In genomic region chr13:55019181-55019580, GRCm38 (mm10) we compare ENCODE assay signal across 24 mouse cellular contexts. TPM values are rescaled to one million over a fixed set of nuclear protein-coding genes. Genes with fewer than 3 reads are reported as not detected.
DNase-seq lines count a peak whose midpoint lies in the region; ATAC-seq and TF ChIP-seq lines count a peak whose summit lies in the region.
"Had no signal": no experiment of that assay in that cellular context is flagged by ENCODE, and none has a peak within 500 bp of the region (broad histone marks: within the 10 kb centered on the region; RNA-seq: fewer than 3 reads in every experiment).

No protein-coding gene starts in this region.

- 67% methylated on average over 3 of the region's 3 CpGs for WGBS in cerebellum, adult 2 months
- WGBS in lung, embryonic 14.5 days = 57% methylated on average over 3 of the region's 3 CpGs
- WGBS in lung, adult 2 months = 59% methylated on average over 3 of the region's 3 CpGs
- 55% methylated on average over 3 of the region's 3 CpGs for WGBS in macrophage (ENCODE audit: missing documents)

- TF ChIP-seq CTCF in cerebellum, adult 2 months (IDR thresholded peaks at IDR 0.05; ENCODE audit: borderline replicate concordance, insufficient read depth, low read depth, low read length) = peak; percentile 67
- 0 out of 2 replicates have a peak, but pooled peaks have one; percentile 7 for TF ChIP-seq CTCF in lung, embryonic 14.5 days (IDR thresholded peaks at IDR 0.05; ENCODE audit: low read depth)
- TF ChIP-seq CTCF in lung, adult 2 months (IDR thresholded peaks at IDR 0.05; ENCODE audit: insufficient read depth, low read length) = no peak

- H3K4me3 ChIP-seq in cerebellum, adult 2 months (replicated peaks; ENCODE audit: insufficient read depth, low read depth, low read length) = no peak overlapping the region
- no peak overlapping the region for H3K4me3 ChIP-seq in lung, embryonic 14.5 days (ENCODE audit: low read depth, low read length)
- H3K4me3 ChIP-seq in lung, adult 2 months (replicated peaks; ENCODE audit: extremely low read depth, low read depth, low read length) = no peak overlapping the region
- peak overlapping the region; percentile 69 for H3K4me3 ChIP-seq in macrophage (ENCODE audit: inconsistent target)
- H3K4me3 ChIP-seq: forebrain, embryonic 15.5 days; heart, embryonic 12.5 days; kidney, embryonic 15.5 days; limb, embryonic 12.5 days; midbrain, embryonic 10.5 days; neural tube, embryonic 12.5 days had no signal

- no peaks in the 10 kb centered on the region for H3K36me3 ChIP-seq in lung, embryonic 14.5 days (ENCODE audit: insufficient read depth)
- peaks cover 26% of the 10 kb centered on the region; the same call in 1 of the 2 replicates for H3K36me3 ChIP-seq in macrophage (ENCODE audit: inconsistent target)
- H3K36me3 ChIP-seq: forebrain, embryonic 15.5 days; heart, embryonic 12.5 days; kidney, embryonic 15.5 days; limb, embryonic 12.5 days; midbrain, embryonic 10.5 days; neural tube, embryonic 12.5 days had no signal

- H3K4me1 ChIP-seq in cerebellum, adult 2 months (ENCODE audit: control insufficient read depth, insufficient read depth, low read length) = no peaks in the 10 kb centered on the region
- H3K4me1 ChIP-seq in lung, embryonic 14.5 days (ENCODE audit: insufficient read depth) = no peaks in the 10 kb centered on the region
- H3K4me1 ChIP-seq in lung, adult 2 months (ENCODE audit: control insufficient read depth, insufficient read depth, low read length) = 0 out of 2 replicates have a peak, but pooled peaks cover 3% of the 10 kb centered on the region
- H3K4me1 ChIP-seq: forebrain, embryonic 15.5 days; limb, embryonic 12.5 days had no signal

- no peak for DNase-seq in cerebellum, adult 2 months
- DNase-seq in cerebellum, adult 9-10 months = no peak
- no peak for DNase-seq in lung, embryonic 14.5 days
- no peak for DNase-seq in lung, adult 2 months
- peak; percentile 6 for DNase-seq in NIH3T3 (ENCODE audit: low read depth)
- no peak for DNase-seq in urinary bladder, postnatal 10 days (ENCODE audit: low spot score)
- no peak for DNase-seq in left cerebral cortex, adult 18-20 months (ENCODE audit: low spot score in 2 of 2)
- DNase-seq: adrenal gland, postnatal 36 days; cerebellum, postnatal 14 days; embryo, embryonic 11 days; kidney, postnatal 4 days; lung, adult 18-20 months; lung, postnatal 36 days; right cerebral cortex, postnatal 14 days; thymus, postnatal 14 days had no signal

- H3K27me3 ChIP-seq in cerebellum, adult 2 months (ENCODE audit: control insufficient read depth, insufficient read depth, low read length) = no peaks in the 10 kb centered on the region
- H3K27me3 ChIP-seq in lung, embryonic 14.5 days (ENCODE audit: insufficient read depth, low read length) = no peaks in the 10 kb centered on the region
- H3K27me3 ChIP-seq: forebrain, embryonic 15.5 days; limb, embryonic 12.5 days; neural tube, embryonic 12.5 days had no signal

- no peak for ATAC-seq in lung, embryonic 14.5 days (ENCODE audit: insufficient read depth)
- ATAC-seq: forebrain, embryonic 15.5 days; intestine, embryonic 16.5 days had no signal

- H3K4me2 ChIP-seq in lung, embryonic 14.5 days = no peak overlapping the region
- H3K4me2 ChIP-seq: forebrain, embryonic 15.5 days; heart, embryonic 12.5 days; hindbrain, embryonic 14.5 days; kidney, embryonic 15.5 days; limb, embryonic 12.5 days; neural tube, embryonic 12.5 days had no signal

- no peaks in the 10 kb centered on the region for H3K9me3 ChIP-seq in lung, embryonic 14.5 days (ENCODE audit: low read depth, low read length)
- H3K9me3 ChIP-seq: forebrain, embryonic 15.5 days; heart, embryonic 12.5 days; kidney, embryonic 15.5 days; limb, embryonic 12.5 days; midbrain, embryonic 10.5 days; neural tube, embryonic 12.5 days had no signal

- H3K79me2 ChIP-seq in macrophage (ENCODE audit: inconsistent target) = peaks cover 58% of the 10 kb centered on the region

- no peak for TF ChIP-seq POLR2A in cerebellum, adult 2 months (IDR thresholded peaks at IDR 0.05; ENCODE audit: borderline replicate concordance, insufficient read depth, low read length)
- no peak for TF ChIP-seq POLR2A in lung, adult 2 months (IDR thresholded peaks at IDR 0.05; ENCODE audit: borderline replicate concordance, extremely low read depth, low read depth, low read length)

- no peak overlapping the region for H3K9ac ChIP-seq in lung, embryonic 14.5 days
- H3K9ac ChIP-seq: forebrain, embryonic 15.5 days; heart, embryonic 12.5 days; hindbrain, embryonic 14.5 days; kidney, embryonic 15.5 days; limb, embryonic 12.5 days; neural tube, embryonic 12.5 days had no signal

- H3K27ac ChIP-seq in cerebellum, adult 2 months (ENCODE audit: insufficient read depth, low read length) = no peak overlapping the region
- no peak overlapping the region for H3K27ac ChIP-seq in lung, embryonic 14.5 days (ENCODE audit: low read depth)
- H3K27ac ChIP-seq in macrophage = peak overlapping the region; percentile 96
- H3K27ac ChIP-seq: forebrain, embryonic 15.5 days; hindbrain, embryonic 14.5 days; kidney, embryonic 15.5 days; limb, embryonic 12.5 days; midbrain, embryonic 10.5 days; neural tube, embryonic 12.5 days had no signal

RNA-seq across cellular contexts. Expression of gene Hk3, which starts 2.0 kb away (rescaled TPM):
- polyA plus RNA-seq in cerebellum, adult 2 months (2012; rRNA removed) = 0.67 and 0.74 TPM in 2 replicates
- polyA plus RNA-seq in lung, embryonic 14.5 days (2014; fragmentation: Nextera tagmentation; extraction: Ambion mirVana) = 1.1 and 1.2 TPM in 2 replicates
- 3.4 and 5.2 TPM in 2 replicates for polyA plus RNA-seq in lung, adult 2 months (2012; rRNA removed)
- 1,000 to 10,000 TPM in 15 of 26 experiments, 100 to 1,000 TPM in 11; 632 to 1,383 (median 1,103) TPM for total RNA-seq in macrophage (2018; cell fraction: chromatin; rRNA removed)
- total RNA-seq in macrophage (2018; cell fraction: cytosol; rRNA removed) = 100 to 1,000 TPM; 185 to 535 (median 280) TPM
- 1,000 to 10,000 TPM in 7 of 26 experiments, 100 to 1,000 TPM in 19; 433 to 1,265 (median 671) TPM for total RNA-seq in macrophage (2018; cell fraction: nucleus; rRNA removed)
- polyA plus RNA-seq in macrophage (2018) = 180 to 276 TPM (median 182 TPM) in 3 replicates
- total RNA-seq in left cerebral cortex, adult 18-20 months (2021) = 1 to 10 TPM in 1 of 2 experiments, under 1 TPM in 1; 0.91 to 1.1 TPM

Comparison
In these comparisons a context has a peak if more than half of its experiments do, and no peak if none do; other contexts are left out.
1. RNA of gene Hk3, which starts 2.0 kb away (polyA plus RNA-seq): 180 to 276 TPM in macrophage; 3.4 to 5.2 TPM in lung, adult 2 months, 1.1 to 1.2 TPM in lung, embryonic 14.5 days and 0.67 to 0.74 TPM in cerebellum, adult 2 months; every median in the first group is over 10 times any median in the second.